Mouse (Mus musculus): ENCODE results near the gene Olfr476. TPM values are rescaled to one million over a fixed set of nuclear protein-coding genes. Genes with fewer than 3 reads are reported as not detected.
"Not testable (repeated sequence)": the region's sequence is repeated elsewhere in the genome, so short reads cannot be mapped to it uniquely, and the experiment has no call there.

Gene Olfr476
- polyA plus RNA-seq (2012; rRNA removed) = not detected in 2 replicates

- H3K27ac ChIP-seq (ENCODE audit: insufficient read depth, low read depth, low read length) = no peak within 1 kb of the TSS
- no peaks in the 10 kb centered on the region for H3K36me3 ChIP-seq (ENCODE audit: control insufficient read depth, insufficient read depth, low read length)
- no peak within 1 kb of the TSS for H3K4me3 ChIP-seq (ENCODE audit: low read depth, low read length)
- TF ChIP-seq POLR2A (IDR thresholded peaks at IDR 0.05; ENCODE audit: low read depth, low read length) = no peak
- TF ChIP-seq CTCF (IDR thresholded peaks at IDR 0.05; ENCODE audit: extremely low read depth, insufficient read length, insufficient replicate concordance, low read depth, low read length) = no peak
- 47% methylated on average over 1 of the region's 1 CpGs for WGBS
- no peaks in the 10 kb centered on the region for H3K4me1 ChIP-seq (ENCODE audit: control insufficient read depth, insufficient read depth, insufficient read length, low read length)
- H3K27me3 ChIP-seq (ENCODE audit: control insufficient read depth, insufficient read depth, low read length) = no peaks in the 10 kb centered on the region; the same call in 1 of the 2 replicates
Measured at GRCm38 (mm10) chr7:107964503-107964902, at the start of gene Olfr476. Gene Olfr476, plus strand, starts transcription at chr7:107964803.

GRCm38 (mm10) chr7:107930146-107930545, 34.5 kb upstream of the Olfr476 start, which contains the start of gene Olfr473:
Gene Olfr473, plus strand, starts transcription at chr7:107930446.
- H3K4me3 ChIP-seq (ENCODE audit: low read depth, low read length) = no peak within 1 kb of the TSS
- H3K4me1 ChIP-seq (ENCODE audit: control insufficient read depth, insufficient read depth, insufficient read length, low read length) = no peaks in the 10 kb centered on the region
- WGBS = 88% methylated on average over 1 of the region's 1 CpGs
- H3K27ac ChIP-seq (ENCODE audit: insufficient read depth, low read depth, low read length) = no peak within 1 kb of the TSS
- no peaks in the 10 kb centered on the region for H3K36me3 ChIP-seq (ENCODE audit: control insufficient read depth, insufficient read depth, low read length)
- no peak for TF ChIP-seq CTCF (IDR thresholded peaks at IDR 0.05; ENCODE audit: extremely low read depth, insufficient read length, insufficient replicate concordance, low read depth, low read length)
- TF ChIP-seq POLR2A (IDR thresholded peaks at IDR 0.05; ENCODE audit: low read depth, low read length) = no peak
- no peaks in the 10 kb centered on the region for H3K27me3 ChIP-seq (ENCODE audit: control insufficient read depth, insufficient read depth, low read length)

- WGBS = 96% methylated on average over 12 of the region's 12 CpGs
- H3K27me3 ChIP-seq (ENCODE audit: control insufficient read depth, insufficient read depth, low read length); H3K4me3 ChIP-seq (ENCODE audit: low read depth, low read length); H3K36me3 ChIP-seq (ENCODE audit: control insufficient read depth, insufficient read depth, low read length); H3K27ac ChIP-seq (ENCODE audit: insufficient read depth, low read depth, low read length); H3K4me1 ChIP-seq (ENCODE audit: control insufficient read depth, insufficient read depth, insufficient read length, low read length): not testable (repeated sequence)
Measured at GRCm38 (mm10) chr7:107952539-107952938, 12.1 kb upstream of the Olfr476 start.

- H3K4me1 ChIP-seq (ENCODE audit: control insufficient read depth, insufficient read depth, insufficient read length, low read length) = no peaks in the 10 kb centered on the region
- H3K27me3 ChIP-seq (ENCODE audit: control insufficient read depth, insufficient read depth, low read length) = no peaks in the 10 kb centered on the region
- TF ChIP-seq CTCF (IDR thresholded peaks at IDR 0.05; ENCODE audit: extremely low read depth, insufficient read length, insufficient replicate concordance, low read depth, low read length) (no peak), POLR2A (IDR thresholded peaks at IDR 0.05; ENCODE audit: low read depth, low read length) (no peak)
- no peak within 1 kb of the TSS for H3K27ac ChIP-seq (ENCODE audit: insufficient read depth, low read depth, low read length)
- H3K4me3 ChIP-seq (ENCODE audit: low read depth, low read length) = no peak within 1 kb of the TSS
- H3K36me3 ChIP-seq (ENCODE audit: control insufficient read depth, insufficient read depth, low read length) = no peaks in the 10 kb centered on the region
- WGBS = 78% methylated on average over 1 of the region's 1 CpGs
Measured at GRCm38 (mm10) chr7:107954343-107954742, 10.3 kb upstream of the Olfr476 start, which contains the start of gene Olfr474. Gene Olfr474, plus strand, starts transcription at chr7:107954643.

GRCm38 (mm10) chr7:107986393-107986792, 21.8 kb downstream of the Olfr476 start, which contains the start of gene Olfr477:
Gene Olfr477, plus strand, starts transcription at chr7:107986693.
- H3K27ac ChIP-seq (ENCODE audit: insufficient read depth, low read depth, low read length) = no peak within 1 kb of the TSS
- no peak within 1 kb of the TSS for H3K4me3 ChIP-seq (ENCODE audit: low read depth, low read length)
- no peaks in the 10 kb centered on the region for H3K4me1 ChIP-seq (ENCODE audit: control insufficient read depth, insufficient read depth, insufficient read length, low read length)
- WGBS = 76% methylated on average over 2 of the region's 2 CpGs
- H3K36me3 ChIP-seq (ENCODE audit: control insufficient read depth, insufficient read depth, low read length) = no peaks in the 10 kb centered on the region
- TF ChIP-seq POLR2A (IDR thresholded peaks at IDR 0.05; ENCODE audit: low read depth, low read length) (no peak), CTCF (IDR thresholded peaks at IDR 0.05; ENCODE audit: extremely low read depth, insufficient read length, insufficient replicate concordance, low read depth, low read length) (no peak)
- H3K27me3 ChIP-seq (ENCODE audit: control insufficient read depth, insufficient read depth, low read length) = no peaks in the 10 kb centered on the region

GRCm38 (mm10) chr7:108014256-108014655, 49.7 kb downstream of the Olfr476 start:
- H3K27ac ChIP-seq (ENCODE audit: insufficient read depth, low read depth, low read length); H3K4me3 ChIP-seq (ENCODE audit: low read depth, low read length); H3K36me3 ChIP-seq (ENCODE audit: control insufficient read depth, insufficient read depth, low read length); H3K4me1 ChIP-seq (ENCODE audit: control insufficient read depth, insufficient read depth, insufficient read length, low read length); H3K27me3 ChIP-seq (ENCODE audit: control insufficient read depth, insufficient read depth, low read length): not testable (repeated sequence)

Other genes starting within 250 kb of the Olfr476 start
- gene Cyb5r2, start 206.8 kb upstream of the Olfr476 start, polyA plus RNA-seq (2012; rRNA removed) = not detected in 2 replicates
- gene Ovch2, start 163.6 kb upstream of the Olfr476 start, polyA plus RNA-seq (2012; rRNA removed) = not detected in 2 replicates
- not detected in 2 replicates for gene Olfr467, start 152.5 kb upstream of the Olfr476 start, polyA plus RNA-seq (2012; rRNA removed)
- gene Olfr469, start 139.3 kb upstream of the Olfr476 start, polyA plus RNA-seq (2012; rRNA removed) = not detected in 2 replicates
- gene Olfr470, start 117.3 kb upstream of the Olfr476 start, polyA plus RNA-seq (2012; rRNA removed) = not detected in 2 replicates
- gene Olfr472, start 66.9 kb upstream of the Olfr476 start, polyA plus RNA-seq (2012; rRNA removed) = not detected in 2 replicates
- not detected in 2 replicates for gene Olfr473, start 34.4 kb upstream of the Olfr476 start, polyA plus RNA-seq (2012; rRNA removed)
- gene Olfr474, start 10.2 kb upstream of the Olfr476 start, polyA plus RNA-seq (2012; rRNA removed) = not detected in 2 replicates
- not detected in 2 replicates for gene Olfr477, start 21.9 kb downstream of the Olfr476 start, polyA plus RNA-seq (2012; rRNA removed)
- not detected in 2 replicates for gene Olfr478, start 69.2 kb downstream of the Olfr476 start, polyA plus RNA-seq (2012; rRNA removed)
- not detected in 2 replicates for gene Olfr479, start 85.9 kb downstream of the Olfr476 start, polyA plus RNA-seq (2012; rRNA removed)
- not detected in 2 replicates for gene Olfr480, start 102.5 kb downstream of the Olfr476 start, polyA plus RNA-seq (2012; rRNA removed)
- gene Olfr481, start 115.1 kb downstream of the Olfr476 start, polyA plus RNA-seq (2012; rRNA removed) = not detected in 2 replicates
- not detected in 2 replicates for gene Olfr482, start 132.8 kb downstream of the Olfr476 start, polyA plus RNA-seq (2012; rRNA removed)
- not detected in 2 replicates for gene Olfr483, start 136.0 kb downstream of the Olfr476 start, polyA plus RNA-seq (2012; rRNA removed)
- not detected in 2 replicates for gene Olfr484, start 162.6 kb downstream of the Olfr476 start, polyA plus RNA-seq (2012; rRNA removed)
- gene Olfr485, start 195.1 kb downstream of the Olfr476 start, polyA plus RNA-seq (2012; rRNA removed) = not detected in 2 replicates
- not detected in 2 replicates for gene Olfr486, start 207.9 kb downstream of the Olfr476 start, polyA plus RNA-seq (2012; rRNA removed)
- not detected in 2 replicates for gene Olfr487, start 249.8 kb downstream of the Olfr476 start, polyA plus RNA-seq (2012; rRNA removed)

Measured in small intestine, adult 2 months (tissue).